Mouse (Mus musculus): ENCODE data around the gene Tspo. TPM values are rescaled to one million over a fixed set of nuclear protein-coding genes. Genes with fewer than 3 reads are reported as not detected.

The Tspo gene
- polyA plus RNA-seq, 1 experiment from 2014 or later = 40.7 TPM

Other genes with a start within 250 kb of the Tspo start
- gene Arfgap3, start 213.3 kb upstream of the Tspo start, polyA plus RNA-seq (2016; fragmentation: Nextera tagmentation; extraction: Ambion mirVana) = 33.1 and 36.9 TPM in 2 replicates
- 53.3 and 57.7 TPM in 2 replicates for gene Pacsin2, start 99.0 kb upstream of the Tspo start, polyA plus RNA-seq (2016; fragmentation: Nextera tagmentation; extraction: Ambion mirVana)
- gene Ttll1, start 52.7 kb upstream of the Tspo start, polyA plus RNA-seq (2016; fragmentation: Nextera tagmentation; extraction: Ambion mirVana) = 38.0 and 50.4 TPM in 2 replicates
- 2.2 and 4.1 TPM in 2 replicates for gene Bik, start 36.7 kb upstream of the Tspo start, polyA plus RNA-seq (2016; fragmentation: Nextera tagmentation; extraction: Ambion mirVana)
- gene Mcat, start 195 bp downstream of the Tspo start, polyA plus RNA-seq (2016; fragmentation: Nextera tagmentation; extraction: Ambion mirVana) = 48.4 and 49.0 TPM in 2 replicates
- 59.1 and 59.6 TPM in 2 replicates for gene Ttll12, start 31.6 kb downstream of the Tspo start, polyA plus RNA-seq (2016; fragmentation: Nextera tagmentation; extraction: Ambion mirVana)
- 62.6 and 70.5 TPM in 2 replicates for gene Scube1, start 161.4 kb downstream of the Tspo start, polyA plus RNA-seq (2016; fragmentation: Nextera tagmentation; extraction: Ambion mirVana)
- gene Mpped1, start 215.9 kb downstream of the Tspo start, polyA plus RNA-seq (2016; fragmentation: Nextera tagmentation; extraction: Ambion mirVana) = 5.5 TPM in 2 replicates

Measured in hindbrain, embryonic 10.5 days (tissue).